Mouse (Mus musculus): ENCODE results near the gene Ina.
"Not testable (repeated sequence)": the region's sequence is repeated elsewhere in the genome, so short reads cannot be mapped to it uniquely, and the experiment has no call there.

GRCm38 (mm10) chr19:46978069-46978468, 36.4 kb upstream of the Ina start:
- not testable (repeated sequence) for TF ChIP-seq CTCF, POLR2A (IDR thresholded peaks at IDR 0.05; ENCODE audit: extremely low read depth, insufficient read depth, low read length)
